Mouse (Mus musculus): ENCODE measurements around the gene Ormdl2.

DNA sequence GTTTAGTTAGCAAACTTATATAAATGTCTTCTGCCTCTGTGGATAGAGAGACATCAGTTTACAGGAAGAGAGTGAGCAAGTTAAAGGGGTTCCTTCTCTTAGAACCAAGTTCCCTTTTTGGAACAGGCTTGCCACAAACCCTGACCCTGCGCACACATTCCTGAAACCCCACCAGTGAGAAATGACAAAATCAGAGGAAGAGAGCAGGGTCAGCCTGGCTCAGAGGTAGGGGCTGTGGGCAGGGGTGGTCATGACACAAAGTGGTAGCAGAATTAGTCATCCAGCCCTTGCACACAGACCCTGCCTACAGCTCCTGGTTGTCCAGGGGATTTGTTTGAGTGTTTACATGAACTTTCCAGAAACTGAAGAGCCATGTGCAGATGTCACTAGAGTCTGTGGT lies 41.2 kb downstream of the Ormdl2 start:
- TF ChIP-seq CTCF (IDR thresholded peaks at IDR 0.05; ENCODE audit: borderline replicate concordance, extremely low read depth, insufficient read depth, insufficient read length) (no peak), POLR2A (IDR thresholded peaks at IDR 0.05; ENCODE audit: borderline replicate concordance, extremely low read depth, insufficient read depth, insufficient read length, poor library complexity, severe bottlenecking) (no peak)

All from brain, embryonic 14.5 days (tissue).